Mouse (Mus musculus): ENCODE measurements around the gene Gpbp1.

Gene Gpbp1

DNA sequence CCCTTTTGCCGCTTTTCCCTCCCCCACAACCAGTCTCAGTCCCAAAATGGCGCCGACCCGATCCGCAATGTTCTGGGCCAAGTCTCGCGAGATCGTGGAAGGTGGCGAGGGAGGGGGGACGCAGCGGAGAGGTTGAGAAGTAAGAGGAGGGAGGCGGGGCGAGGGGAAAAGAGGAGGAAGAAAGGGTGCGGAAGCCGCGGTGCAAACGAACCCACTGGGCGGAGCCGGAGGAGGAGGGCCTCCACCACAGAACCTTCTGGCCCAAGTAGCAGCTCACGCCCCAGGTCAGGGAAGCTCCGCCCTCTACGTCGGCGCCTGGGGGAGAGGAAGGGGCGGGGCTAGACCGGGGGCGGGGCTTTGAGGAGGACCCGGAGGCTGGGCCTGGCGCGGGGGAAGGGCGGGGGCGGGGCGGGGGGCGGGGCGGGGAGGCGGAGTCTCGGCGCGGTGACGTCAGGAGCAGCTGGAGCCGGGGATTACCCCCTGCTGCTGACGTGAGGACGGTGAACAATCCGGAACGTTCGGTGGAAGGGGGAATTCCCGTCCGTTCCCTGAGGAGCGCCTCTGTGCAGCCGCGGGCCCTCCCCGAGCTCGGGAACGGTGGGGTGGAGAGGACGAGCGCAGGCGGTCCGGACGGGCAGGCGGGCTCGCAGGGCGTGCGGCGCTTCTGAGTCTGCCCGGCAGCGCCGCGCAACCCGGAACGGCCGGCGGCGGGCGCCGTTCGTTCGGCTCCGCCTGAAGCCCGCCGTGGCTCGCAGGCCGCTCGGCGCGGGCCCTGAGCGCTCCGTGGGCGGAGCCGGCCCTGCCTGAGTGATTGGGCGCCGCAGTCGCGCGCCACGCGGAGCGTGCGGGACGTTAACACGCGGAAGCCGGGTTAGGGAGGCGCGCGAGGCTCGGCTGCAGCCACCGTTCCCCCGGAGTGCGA lies at the start of gene Gpbp1:
Gene Gpbp1 (minus strand): TSS at position 310 of the 922 bp plus-strand sequence.
- peak; percentile 100 for DNase-seq

DNA sequence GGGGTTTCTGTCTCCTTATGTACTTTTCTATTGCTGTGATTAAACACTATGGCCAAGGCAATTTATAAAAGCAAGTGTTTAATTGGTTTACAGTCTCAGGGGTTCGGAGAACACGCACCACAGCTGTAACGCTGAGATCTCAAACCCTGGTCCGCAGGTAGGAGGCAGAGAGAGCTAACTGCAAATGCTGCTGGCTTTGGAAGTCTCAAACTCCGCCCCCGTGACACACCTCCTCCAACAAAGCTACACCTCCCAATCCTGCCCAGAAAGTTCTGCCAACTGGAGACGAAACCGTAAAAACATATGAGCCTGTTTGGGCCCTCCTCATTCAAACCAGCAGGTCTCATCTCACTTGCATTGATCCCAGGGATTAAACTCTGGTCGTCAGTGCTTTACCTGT lies 47.8 kb upstream of the Gpbp1 start:
- no peak for DNase-seq

DNA sequence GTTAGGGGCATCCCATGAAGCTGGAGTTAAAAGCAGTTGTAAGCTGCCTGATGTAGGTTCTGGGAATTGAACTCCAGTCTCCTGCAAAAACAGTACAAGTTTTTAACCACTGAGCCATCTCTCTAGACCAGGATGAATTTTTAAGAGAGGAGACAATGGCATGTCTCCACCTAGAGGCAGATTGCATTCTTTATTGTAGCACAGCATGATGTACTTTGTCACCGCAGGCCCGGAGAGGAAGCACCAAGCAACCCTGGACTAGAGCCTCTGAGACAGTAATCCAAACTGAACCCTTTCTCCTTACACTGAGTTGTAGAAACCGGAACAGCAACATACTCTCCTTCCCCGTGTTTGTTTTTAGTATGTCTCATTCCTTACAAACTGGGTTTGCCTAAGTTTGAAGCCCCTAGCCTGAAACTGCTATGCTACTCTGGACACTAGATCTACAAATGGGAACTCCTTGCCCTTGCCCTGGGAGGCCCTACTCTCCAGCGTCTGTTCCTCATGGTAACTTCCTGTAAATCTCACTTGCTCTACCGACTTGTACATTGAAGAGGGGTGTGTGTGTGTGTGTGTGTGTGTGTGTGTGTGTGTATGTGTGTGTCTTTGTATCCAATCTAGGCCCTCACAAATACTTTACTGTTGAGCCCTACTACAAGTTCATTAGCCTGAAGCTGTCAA lies 46.4 kb upstream of the Gpbp1 start:
- no peak for DNase-seq

DNA sequence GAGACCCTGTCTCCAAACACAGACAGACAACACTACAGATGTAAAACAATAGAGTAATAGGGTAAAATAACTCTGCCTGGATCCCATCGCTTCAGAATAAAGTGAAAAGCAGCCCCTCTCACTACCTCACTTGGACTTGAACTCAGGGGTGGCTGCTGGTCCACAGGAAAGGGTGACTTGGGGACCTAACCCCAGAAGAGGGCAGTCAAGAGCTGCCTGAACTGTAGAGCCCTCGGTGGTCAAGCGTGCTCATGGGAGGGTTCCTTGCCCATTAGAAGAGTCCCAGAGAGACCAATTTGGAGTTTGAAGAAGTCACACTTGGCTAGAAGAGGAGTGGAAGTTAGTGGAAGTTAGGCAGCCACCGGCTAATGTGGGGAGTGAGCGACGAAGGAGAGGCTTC lies 44.2 kb upstream of the Gpbp1 start:
- no peak for DNase-seq

DNA sequence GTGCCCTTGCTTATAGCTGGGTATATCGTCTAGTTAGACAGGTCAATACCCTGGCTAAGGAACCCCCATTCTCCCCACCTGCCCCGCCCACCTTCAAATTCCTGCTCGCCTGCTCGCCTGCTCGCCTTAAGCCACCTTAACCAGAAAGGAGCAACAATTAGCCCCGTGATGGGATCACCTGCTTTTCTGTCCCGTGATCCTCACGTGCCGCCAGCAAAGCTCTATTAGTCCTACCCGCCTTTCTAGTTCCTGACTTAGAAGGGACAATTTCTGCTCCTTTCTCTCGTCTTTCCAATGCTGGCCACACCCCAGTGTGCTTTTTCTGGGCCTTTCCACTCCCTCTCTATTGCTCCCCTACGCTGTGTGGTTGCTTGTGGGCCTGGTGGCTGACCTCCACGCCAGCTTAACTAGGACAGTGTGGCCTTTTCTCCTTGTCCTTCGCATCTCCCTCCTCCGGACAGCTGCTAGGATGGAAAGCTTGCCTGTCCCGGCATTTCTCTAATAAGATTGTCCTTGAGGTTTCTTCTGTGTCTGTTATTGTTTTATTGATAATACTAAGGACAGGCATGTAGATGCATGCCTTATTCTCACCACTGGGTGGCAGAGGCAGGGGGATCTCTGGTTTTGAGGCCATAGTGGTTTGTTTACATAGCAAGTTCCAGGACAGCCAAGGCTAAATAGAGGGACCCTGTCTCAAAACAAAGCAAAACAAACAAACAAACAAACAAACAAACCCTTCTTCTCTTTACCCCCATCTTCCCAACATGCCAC lies 42.5 kb upstream of the Gpbp1 start:
- DNase-seq = no peak

DNA sequence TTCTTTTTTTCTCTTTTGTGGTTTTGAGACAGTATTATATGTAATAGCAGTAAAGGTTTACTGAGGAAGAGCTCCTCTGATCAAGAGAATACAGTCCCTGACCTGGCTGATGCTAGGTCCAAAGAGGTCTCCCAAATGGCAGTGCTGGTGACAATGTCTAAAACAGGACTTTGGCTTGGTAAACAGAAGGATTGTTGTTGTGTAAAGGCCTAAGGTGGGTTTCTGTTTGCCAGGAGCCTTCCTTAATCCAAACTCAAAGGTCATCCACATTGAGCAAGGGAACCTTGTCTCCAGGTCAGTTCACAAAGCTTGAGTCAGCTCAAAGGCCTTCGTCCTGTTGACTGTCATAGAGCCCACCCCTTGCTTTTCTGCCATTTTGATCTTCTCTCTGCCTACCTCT lies 41.8 kb upstream of the Gpbp1 start:
- no peak for DNase-seq

DNA sequence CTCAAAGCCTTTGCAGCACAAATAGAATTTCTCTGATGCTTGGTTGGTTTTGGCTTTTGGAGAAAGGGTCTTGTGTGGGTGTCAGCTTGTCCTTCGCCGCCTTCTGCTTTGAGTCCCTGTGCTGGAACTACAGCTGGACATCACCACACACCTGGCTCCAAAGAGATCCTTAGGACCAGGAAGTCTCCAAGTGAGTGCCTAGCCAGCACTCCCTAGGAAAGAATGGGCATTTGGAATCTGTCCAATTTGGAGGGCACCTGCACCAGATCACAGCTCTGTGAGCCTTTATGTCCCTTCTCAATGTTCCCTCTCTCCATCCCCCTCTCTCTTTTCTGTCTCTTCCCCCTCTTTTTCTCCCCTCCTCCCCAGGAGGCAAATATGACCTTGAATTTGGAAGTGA lies 34.4 kb upstream of the Gpbp1 start:
- peak in 1 of 2 experiments; percentile 19 for DNase-seq

DNA sequence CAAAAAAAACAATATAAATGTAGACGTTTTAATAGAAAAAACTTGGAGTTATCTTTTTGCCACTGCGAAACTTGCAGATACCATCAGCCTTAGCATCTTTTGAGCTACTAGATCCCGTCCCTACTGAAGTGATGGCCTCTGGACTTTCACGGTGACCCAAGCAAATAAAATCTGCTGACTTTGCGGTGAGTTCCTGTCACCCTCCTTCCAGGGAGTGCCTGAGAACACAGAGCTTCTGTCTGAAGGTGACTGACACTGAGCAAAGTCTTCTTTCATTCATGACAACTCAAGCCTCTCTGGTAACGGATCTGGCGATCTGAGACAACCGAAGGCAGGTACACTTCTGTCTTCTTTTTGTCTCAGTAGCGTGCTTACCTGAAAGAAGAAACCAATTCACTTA lies 32.4 kb upstream of the Gpbp1 start:
- DNase-seq = no peak

DNA sequence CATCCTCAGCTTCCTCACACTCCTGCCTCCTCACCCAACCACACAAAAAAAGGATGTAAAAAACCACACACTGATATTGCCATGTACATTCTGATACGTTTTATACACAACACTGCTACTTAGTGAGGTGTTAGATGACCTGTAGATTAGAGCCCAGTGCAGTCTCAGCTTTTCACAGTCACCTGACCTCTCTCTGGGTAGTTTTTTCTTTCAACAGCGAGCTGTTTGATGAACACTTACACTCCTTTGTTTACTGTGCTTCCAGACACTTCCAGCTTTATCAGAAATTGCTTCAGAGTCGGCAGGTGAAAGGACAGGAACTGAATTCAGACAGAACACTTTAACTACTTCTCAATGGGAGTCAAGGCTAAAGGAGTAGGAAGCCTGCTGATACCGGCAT lies 30.5 kb upstream of the Gpbp1 start:
- DNase-seq = peak in 1 of 2 experiments; percentile 28

DNA sequence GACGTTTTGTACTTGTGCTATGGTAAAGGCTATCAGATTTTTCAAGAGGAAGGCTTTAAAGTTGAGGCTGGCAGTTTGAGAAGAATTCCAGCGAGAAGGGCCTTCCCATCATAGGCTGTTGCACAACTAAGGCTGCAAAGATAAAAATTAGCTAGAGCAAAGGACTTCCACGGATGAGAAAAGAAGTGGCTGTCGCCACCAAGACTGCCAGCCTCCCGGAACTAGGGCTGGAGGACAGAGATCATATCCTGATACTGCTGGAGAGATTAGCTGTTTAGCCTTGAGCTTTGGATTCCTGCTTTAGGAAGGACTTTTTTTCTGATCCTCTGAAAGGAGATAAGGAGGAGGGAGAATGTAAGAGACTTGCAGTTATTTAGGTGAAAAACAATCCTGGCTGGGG lies 28.4 kb upstream of the Gpbp1 start:
- peak in 1 of 2 experiments; percentile 4 for DNase-seq

DNA sequence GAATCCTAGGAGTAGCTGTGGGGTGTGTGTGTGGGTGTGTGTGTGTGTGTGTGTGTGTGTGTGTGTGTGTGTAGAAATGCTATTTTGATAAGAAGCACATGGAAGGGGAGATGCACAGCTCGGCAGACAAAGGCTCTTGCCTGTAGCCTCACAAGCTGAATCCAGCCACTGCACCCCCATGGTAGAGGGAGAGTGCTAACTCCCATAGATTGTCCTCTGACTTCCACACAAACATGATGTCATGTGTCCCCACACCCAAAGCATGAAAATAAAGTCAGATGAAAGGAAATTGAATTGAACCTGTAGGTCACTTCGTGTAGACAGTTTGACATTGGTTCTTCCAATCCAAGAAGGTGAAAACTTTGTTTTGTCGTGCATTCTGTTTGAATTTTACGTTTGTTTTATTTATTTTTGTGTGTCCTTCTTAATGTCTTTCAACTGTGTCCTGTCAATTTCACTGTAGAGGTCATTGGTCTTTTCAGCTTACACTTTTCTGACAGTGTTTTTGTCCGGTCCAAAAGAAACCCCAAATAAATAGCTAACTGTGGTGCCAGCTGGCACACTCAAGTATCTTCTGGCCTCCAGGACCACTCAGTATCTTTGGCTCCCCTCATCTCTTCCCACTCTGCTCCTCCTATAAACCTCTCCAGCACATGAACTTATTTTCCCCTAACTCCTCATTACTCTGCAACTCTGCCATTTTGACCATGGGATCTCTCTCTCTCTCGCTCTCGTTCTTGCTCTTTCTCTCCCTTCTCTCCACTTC lies 26.7 kb upstream of the Gpbp1 start:
- no peak for DNase-seq

DNA sequence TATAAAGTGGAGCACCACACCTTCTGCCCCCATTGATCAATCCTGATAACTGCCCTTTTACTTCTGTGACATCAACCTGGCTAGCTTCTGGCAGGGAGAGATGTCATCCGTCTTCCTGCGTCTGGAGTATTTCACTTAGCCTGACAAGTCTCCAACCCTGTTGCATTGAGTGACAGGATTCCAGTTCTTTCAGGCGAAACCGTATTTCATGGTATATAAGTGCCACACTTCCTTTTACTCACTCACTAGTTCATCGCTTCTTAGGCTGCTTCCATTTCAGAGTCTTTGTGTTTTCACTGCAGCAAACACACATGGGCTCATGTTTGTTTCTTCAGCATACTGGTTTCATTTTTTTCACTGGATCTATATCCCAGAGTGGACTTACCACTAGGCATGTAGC lies 19.5 kb upstream of the Gpbp1 start:
- no peak for DNase-seq

DNA sequence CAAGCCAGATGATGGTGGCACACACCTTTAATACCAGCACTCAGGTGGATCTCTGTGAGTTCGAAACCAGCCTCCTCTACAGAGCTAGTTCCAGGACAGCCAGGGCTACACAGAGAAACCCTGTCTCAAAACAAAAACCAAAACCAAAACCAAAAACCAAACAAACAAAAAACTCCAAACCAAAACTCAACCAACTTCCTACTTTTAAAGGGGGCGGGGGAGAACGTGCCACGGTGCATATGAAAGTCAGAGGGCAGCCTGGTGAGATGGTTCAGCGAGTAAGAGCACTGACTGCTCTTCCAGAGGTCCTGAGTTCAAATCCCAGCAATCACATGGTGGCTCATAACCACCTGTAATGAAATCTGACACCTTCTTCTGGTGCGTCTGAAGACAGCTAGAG lies 18.7 kb upstream of the Gpbp1 start:
- DNase-seq = no peak

DNA sequence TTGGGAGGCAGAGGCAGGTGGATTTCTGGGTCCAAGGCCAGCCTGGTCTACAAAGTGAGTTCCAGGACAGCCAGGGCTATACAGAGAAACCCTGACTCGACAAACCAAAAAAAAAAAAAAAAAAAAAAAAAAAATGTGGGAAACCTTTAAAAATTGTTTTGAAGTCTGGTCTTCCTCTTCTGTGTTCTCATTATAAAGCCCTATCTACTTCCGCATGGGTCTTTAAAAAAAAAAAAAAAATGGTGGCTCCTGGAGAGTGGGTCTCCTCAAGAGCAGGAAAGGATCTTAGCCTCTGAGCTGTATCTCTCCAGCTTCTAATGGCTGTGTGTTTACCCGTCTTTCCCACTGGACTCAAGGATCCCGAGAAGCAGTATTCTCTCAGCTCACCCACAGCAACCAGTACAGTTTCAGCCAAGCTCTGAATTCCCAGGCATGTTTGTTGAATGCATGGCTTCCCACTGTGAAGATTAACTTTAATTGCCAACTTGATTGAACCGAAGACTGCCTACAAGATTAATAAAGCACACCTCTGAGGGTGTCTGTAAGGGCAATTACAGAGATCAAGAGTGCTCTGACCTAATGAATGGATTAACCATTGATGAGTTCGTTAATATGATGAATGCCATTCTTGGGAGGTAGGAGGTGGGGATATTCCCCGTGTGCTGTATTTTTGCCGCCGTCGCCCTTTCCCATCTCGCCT lies 4.6 kb upstream of the Gpbp1 start:
- no peak for DNase-seq

DNA sequence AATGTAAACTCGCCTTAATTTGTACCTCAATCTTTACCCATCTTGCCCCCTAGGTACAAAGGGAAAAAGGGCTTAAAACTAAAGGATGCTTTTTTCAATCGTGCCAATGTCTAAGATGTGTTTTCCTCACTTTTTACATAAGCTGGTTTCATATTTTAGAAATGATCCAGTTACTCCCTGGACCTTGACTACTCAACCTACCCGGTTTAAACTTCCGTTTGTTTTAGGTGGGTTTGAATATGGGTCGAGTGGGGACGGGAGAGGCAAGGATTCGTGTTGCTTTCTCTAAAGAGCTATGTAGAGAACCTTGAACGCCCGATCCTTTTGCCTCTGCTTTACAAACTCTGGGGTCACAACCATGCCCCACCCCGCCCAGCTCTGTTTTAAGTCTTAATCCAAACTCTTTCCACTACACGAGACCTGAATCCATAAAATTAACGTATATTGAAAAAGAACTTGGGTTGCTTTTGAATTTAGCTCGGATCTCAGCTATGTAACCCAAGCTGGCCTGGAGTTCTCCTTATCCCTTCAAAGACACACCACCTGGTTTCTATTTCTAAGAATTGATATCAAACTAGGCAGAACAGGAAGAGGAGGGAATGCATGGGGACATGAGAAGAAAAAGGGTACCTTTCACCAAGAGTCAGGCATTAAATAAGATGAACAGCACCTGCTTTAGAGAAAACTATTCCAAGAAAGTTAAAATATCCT lies 1.3 kb upstream of the Gpbp1 start:
- DNase-seq = no peak

DNA sequence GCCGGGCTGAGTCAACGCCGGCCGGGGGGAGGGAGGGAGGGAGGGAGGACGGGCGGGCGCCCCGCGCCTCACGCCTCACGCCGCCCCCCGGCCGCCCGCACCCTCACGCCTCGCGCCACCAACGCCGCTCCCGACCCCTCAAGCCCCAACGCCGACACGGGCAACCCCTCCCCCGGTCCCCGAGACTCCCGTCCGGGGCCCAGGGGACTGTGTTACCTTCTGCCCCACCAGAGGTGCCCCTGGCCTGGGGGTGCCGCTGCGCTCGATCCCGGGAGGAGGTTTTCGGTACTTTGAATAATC lies 459 bp downstream of the Gpbp1 start:
- DNase-seq = no peak

DNA sequence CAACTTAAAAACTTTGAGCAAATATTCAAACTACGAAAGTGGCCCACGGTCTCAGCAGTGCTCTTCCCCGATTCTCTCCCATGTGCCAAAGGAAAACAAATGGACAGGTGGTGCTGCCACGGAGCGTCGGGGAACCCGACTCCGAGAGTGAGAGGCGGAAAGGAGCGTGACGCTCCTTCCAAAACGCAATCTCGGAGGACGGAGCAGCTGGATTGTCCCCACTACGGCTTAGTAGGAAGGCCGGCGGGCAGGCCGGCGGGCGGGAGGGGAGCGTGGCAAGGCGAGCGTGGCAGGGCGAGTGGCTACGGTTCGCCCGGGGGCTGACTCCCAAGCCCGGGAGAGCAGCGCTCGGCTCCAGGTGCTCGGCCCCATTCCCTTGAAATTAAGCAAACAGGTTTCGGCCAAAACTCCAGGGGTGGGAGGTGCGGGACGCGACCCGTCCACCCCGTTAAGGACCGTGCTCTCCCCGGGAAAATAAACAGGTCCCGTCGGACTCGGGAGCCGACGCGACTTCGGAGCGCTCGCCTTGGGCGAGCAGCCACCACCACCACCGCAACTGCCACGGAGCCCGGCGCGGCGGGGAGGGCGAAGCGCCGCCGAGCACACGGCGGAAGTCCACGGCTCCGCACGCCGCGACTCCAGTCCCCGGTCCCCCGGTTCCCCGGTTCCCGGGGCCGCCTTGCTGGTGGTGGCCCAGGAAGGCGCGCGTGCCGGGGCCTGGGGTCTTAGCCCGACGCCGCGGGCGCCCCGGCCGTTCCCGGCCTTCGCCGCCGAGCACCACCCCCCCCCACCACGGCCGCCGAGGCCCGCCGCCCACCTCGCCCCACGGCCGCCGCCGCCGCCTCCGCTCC lies 1.0 kb downstream of the Gpbp1 start:
- peak; percentile 31 to 41 for DNase-seq

DNA sequence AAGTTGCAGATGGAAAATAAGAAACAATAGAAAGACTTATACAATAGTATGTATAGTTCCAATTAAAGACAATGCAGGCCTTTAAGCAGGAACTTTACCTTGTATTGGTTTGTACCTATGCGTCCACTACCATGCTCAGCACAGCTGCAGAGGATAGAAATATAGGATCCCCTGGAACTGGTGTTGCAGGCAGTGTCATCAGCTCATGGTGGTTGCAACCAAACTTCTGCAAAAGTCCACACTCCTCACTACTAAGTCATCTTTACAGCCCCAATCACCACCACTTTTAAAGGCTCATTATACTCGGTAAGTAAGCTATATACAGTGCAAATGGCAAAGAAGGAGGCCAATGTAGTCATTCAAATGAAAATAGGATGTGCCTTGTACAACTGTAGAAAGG lies 12.2 kb downstream of the Gpbp1 start:
- DNase-seq = no peak

DNA sequence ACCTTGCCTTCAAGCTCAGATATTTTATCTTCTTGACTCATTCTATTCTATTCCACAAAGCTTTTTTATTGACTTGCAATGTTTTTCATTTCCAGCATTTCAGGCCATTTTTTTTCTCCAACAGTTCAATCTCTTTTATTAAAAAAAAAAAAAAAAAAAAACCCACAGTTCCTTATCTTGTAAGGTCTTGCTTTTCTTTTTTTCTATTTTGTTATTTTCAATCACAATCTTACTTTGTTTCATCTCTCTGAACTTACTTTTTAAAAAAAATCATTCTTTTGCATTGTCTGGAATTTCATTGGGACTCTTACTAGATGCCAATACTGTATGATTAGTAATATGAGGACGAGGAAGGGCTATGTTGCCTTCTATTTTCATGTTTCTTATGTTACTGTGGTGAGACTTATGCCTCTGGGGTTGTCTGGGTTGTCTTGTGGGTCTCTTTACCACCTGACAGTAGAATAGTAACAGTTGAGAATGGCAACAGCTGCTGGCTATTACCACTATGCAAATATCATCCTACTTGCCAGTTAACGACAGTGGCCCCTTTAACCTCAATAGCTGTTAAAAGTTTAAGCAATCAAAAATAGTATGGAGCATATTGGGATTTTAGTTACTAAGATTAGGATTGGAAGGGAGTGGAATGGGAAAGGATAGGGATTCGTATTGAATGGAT lies 19.2 kb downstream of the Gpbp1 start:
- DNase-seq = no peak

DNA sequence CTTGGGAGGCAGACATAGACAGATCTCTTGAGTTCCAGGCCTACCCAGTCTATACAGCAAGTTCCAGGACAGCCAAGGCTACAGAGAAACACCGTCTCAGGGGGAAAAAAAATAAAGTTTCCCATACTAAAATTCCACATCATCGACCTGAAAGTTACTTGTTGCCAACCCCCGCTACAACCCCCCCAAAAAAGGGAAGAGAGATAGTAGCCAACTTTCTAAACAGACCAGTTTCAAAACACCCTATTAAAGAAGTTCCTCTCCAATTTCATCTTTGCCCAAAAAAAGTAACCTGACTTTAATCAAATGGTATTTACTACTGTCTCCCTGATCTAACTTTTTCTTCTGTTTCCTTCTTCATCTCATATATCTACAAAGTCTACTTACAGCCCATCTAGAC lies 22.6 kb downstream of the Gpbp1 start:
- no peak for DNase-seq
